Mouse (Mus musculus) spleen, adult 12 weeks (tissue): Measurements from ENCODE around the gene Ephb2.

Source experiments
- DNase-seq: peaks from one replicate; pipeline ENCODE4 v3.0.0; 2022; ENCODE audit warnings: low spot score

The Ephb2 gene

DNA sequence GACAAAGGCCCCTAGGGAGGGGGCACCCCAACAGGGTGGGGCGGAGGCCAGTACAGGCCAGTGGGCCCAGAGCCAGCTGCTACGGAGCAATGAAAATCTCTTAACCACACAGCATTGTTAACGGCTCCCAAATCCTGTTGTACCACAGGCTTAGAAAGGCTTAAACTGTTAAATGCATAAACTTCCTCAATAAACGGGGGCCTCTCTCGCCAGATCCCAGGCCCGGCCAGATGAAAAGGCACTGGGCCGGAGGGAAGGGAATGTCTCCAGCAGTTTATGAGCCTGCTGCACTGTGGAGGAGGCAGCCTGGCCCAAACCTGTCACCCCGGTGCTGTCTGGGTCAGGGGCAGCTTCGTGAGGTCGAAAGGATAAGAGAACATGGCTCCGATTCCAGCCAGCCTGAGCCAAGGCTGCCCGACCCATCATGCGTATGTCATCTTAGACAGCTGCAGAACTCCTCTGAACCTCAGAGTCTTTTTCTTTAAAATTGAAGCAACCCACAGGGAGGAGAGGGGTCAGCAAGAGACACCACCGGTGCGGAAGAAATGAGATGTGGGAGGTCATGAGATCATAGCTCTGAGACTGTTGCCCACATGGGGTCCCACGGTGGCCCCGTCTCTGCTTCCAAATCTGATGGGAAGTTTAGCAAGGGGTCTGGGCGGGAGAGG lies 73.9 kb downstream of the Ephb2 start:
- DNase-seq: no peak

DNA sequence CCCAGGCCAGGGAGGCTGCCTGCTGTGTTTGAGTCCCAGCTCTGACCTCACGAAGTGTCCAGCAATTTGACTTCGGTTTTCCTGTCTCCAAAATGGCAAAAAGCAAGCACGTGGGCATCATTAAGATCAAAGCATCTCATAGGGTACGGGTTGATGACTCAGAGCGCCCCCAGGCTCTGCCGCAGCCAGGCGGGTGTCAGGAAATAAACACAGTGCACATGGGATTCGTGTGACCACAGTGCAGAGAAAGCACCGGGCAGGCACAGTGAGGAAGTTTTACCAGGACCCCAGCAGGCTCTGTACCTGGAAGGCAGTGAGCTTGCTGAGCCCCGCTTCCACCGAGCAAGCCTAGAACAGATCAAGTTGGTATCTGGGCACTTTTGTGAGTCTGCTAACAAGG lies 74.9 kb downstream of the Ephb2 start:
- no peak for DNase-seq

DNA sequence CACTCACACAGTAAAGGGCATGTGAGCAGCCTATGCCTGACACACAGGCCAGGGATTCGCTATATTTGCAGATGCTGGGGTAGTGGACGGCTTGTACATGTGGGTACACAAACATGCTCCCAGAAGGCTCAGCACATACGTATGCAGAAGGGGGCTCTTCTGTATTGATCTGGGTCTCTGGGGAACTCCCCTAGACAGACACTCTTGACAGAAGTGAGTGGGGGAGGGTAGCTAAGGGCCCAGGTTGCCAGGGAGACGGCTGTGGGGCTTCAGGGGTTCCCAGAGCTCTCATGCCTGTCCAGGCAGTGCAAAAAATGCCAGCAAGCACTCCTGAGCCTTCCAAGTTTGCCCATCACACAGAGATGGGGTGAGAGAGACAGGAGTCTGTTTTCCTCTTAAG lies 78.7 kb downstream of the Ephb2 start:
- no peak for DNase-seq

DNA sequence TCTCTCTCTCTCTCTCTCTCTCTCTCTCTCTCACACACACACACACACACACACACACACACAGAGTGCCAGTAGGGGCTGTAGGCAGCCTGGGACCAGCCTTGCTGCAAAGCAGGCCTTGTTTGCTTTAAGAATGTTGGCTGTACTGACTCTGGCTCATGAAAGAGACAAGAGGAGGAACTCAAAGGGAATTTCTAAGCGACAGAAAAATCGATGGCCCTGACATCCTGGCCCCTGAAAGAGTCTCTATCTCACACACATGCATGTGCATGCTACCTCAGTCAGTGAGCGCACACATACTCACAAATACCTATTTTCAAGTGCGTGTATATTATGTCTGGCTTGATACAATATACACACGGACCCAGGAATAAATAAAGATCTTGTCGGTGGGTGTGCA lies 79.3 kb downstream of the Ephb2 start:
- DNase-seq: no peak

DNA sequence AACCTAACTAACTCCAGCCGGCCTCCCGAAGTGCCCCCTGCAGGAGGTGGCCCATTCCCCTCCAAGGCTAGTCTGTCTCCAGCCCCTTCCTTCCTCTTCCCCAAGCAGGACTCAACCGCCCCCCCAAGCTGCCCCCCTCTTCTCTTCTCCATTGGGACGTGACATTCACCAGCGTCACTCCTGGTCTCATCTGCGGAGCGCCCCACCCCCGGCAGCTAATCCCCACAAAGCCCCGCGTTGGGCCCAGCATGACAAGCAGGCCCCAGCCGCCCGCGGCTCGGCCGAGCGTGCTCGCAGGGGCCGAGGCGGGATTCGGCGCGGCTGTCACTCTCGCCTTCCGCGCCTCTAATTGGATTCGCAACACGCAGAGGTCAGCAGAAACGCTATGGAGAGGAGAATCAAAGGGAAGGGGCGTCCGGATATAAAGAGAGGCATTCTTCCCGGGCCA lies 80.4 kb downstream of the Ephb2 start:
- DNase-seq: no peak

DNA sequence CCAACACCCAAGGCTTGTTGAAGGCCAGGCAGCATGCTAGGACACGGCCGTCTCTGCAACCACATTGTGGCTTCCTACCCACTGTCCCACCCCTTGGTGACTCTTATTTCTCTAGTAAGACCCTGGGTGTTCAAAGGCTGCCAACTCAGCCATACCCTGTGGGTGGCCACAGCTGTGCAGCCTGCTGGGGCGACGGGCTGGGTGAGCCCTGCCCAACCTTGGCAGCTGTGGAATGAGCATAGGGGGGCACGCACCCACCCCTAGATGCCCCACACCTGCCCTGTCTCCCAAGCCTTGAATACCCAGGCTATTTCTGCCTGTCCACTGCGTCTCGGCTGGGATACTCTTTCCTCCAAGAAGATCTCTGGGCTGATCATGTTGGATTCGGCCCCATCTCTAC lies 81.5 kb downstream of the Ephb2 start:
- no peak for DNase-seq

DNA sequence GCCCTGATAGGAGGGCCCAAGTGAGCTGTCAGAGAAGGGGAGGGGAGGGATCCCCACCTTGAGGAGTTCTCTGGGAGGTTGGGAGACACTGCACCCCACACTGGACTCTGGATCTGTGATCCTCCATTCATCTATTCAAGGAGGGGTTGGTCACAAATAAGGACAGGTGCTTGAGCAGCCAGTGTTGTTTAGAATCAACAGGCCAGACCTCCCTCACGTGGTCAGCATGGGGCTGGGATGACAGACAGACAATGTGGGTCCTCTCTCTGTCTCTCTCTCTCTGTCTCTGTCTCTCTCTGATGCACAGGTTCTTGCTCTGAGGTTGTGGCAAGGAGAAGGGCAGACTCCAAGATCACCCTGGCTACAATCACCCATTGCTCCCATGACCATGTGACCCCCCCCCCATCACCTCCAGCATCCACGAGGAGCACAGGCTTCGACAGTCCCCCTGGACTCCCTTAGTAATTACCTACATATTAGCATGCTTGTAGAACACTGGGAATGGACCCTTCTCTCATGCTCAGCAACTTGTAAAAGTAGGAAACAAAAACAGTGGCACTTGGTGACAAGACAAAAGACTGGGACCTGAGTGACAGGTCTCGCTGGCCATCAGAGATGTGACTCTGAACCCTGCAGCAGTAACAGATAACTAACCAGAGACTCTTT lies 84.3 kb downstream of the Ephb2 start:
- no peak for DNase-seq

DNA sequence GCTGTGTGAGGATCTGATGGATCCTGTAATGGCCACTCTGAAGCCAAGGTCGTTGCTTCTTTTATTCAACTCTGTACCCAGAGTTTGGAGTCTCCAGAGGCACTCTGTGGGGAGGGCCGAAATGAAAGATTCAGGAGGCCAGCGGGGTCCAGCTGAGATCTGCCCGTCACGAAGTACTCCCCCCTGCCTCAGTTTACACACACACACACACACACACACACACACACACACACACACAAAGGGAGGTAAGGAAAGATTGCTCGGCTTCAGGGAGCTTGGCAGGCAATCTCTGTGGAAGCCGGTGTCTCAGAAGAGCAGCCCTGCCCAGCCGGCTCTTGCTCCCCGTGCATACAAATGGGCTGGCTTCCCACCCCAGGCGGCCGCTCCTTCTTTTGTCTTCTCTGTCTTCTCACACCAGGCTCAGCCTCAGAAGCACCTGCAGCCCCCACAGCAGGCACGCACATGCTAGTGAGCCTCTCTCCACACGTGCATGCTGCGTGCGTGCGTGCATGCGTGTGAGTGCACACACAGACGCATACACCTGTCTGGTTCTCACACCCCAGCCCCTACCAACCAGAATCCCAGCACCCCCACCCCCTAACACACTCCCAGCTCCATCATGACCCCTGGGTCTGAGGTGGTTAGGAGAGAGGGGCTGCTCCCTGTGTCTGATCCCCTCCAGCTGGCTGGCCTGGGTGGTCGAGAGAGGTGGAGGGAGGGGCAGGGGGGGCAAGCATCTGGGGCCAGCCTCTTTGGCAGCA lies 85.0 kb downstream of the Ephb2 start:
- DNase-seq: no peak

DNA sequence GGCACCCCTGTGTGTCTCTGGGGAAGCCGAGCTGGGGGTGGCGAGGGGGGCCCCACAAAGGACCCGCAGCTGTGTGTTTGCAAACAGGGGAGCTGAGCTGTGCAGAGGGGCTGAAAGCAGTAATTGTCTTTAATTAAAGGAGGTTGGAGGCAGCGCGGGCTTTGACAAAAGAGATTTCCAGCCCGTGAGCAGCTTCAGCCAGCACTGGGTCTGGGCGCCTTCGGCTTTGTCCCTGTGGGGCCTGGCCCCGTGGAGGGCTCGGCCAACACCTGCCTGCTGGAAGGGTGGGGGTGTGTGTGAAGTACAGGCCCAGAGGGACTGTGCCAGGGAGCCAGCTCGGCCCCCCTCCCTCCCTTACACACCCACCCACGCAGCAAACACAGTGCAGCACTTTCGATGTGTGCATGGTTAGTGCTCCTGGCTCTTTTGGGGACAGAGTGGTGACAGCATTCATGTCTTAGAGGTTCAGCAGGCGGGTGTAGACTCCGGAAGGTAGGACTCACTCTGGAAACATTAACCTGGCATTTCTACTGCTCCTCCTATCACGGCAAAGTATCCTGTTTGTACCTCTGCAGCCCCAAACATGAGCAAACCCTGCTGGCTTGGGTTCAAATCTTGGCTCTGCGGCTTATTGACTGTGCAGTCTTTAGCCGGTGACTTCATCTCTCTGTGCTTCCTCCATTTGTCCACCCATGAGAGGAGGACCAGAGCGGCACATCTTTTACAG lies 85.8 kb downstream of the Ephb2 start:
- no peak for DNase-seq

DNA sequence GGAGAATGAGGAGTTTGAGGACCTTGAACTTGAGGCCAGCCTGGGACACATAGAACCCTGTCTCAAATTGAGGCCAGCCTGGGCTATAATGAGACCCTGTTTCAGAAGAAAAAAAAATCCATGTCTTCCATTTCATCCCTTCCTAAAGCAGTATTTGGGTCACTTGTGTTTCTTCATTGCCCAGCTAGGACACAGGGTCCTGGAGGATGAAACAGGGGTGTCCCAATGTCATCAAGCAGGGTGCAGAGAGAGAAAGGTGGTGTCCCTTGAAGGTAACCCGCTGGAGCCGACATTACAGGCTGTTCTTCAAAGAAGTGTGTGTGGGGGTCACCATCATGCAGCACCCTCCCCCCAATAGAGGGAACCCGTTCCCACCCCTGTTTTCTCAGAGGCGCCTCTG lies 86.4 kb downstream of the Ephb2 start:
- no peak for DNase-seq

DNA sequence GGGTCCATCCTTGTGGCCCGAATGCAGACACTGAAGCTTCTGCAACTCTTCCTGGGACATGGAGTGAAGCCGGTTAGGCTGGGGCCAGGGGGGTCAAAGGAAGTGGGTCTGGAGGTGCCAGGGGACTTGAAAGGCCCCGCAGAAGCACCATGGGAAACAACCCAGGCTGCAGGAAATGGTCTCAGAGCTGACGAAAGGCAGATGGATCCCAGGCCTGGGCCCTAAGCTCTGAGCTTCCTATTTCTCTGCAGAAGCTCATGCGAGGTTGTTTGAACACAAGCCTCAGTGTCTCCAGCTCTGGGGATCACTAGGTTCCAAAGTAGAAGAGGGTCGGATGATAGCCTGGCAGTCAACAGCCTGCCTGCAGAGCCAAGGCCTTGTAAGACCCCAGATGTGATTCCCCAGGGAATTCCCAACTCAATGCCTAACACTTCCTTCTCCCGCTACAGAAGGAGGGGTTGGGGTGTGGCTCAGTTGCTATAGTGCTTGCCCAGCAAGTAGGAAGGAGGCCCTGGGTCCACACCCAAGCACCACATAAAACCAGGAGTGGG lies 86.9 kb downstream of the Ephb2 start:
- no peak for DNase-seq

DNA sequence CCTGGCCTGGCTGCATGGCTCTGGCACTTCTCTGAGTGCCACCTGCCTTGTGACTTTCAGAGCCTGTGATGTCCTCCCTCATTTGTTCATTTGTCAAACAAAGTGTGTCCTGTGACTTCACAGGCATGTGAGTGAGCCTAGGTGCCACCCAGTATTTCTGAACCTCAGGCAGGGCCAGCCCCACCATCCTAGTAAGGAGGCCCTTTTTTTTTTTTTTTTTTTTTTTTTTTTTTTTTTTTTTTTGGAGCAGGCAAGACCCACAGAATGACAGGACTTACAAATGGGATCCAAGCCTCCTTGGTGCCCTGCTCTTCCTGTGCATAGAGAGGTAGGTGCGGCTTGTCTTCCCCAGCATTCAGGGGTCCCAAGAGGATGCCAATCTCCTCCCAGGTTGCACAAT lies 89.3 kb downstream of the Ephb2 start:
- no peak for DNase-seq

DNA sequence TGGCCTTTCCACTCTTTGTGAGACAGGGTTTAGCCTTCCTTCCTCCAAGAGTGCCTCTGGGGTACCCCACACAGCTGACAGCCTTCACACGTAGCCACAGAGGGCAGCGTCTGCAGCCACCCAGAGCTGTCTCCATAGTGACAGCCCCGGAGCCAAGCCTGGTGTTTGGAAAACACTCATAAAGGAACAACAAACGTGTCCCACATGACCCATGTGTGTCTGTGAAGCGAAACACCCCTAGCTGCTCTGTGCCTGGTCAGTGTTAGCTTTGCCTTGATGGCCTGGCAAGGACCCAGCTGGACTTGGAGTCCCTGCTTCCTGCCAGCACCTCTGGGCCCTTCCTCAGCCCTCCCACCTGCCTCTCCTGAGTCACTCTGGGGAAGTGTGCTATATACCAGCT lies 93.1 kb downstream of the Ephb2 start:
- no peak for DNase-seq

DNA sequence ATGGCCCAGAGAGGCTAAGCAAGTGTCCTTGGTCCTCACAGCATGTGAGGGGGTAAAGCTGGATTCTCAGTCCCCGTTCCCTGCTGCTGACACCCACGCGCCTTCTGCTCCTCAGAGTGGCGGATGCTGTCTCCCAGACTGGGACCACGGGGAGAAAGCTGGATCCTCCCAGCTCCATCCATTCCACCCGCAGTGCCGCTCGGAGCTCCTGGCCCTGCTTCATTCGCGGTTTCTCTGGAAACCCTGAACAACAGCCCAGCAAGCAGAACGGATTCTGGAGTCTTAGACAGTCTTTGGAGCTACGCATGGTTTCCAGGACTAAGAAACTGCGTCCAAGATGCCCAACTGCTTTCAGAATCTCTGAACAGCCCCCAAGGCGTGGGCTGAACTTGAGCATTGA lies 93.9 kb downstream of the Ephb2 start:
- no peak for DNase-seq

DNA sequence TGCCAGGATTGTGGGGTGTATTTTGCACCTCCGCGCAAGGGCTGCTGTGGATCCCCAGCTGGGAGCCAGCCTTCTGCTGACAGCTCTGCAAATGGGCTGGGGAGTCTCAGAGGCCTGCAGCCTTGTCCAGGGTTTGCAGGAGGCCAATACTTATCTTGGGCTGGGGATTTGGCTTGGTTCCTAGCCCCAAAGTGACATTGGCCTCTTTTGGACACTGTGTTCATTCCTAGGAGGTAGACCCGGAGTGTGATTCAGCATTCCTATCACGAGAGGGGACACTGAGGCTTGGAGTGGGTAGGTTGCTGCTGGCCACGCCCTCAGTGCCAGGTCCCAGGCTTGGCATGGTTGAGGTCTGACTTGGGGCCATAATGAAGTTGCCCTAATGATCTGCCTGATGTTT lies 94.8 kb downstream of the Ephb2 start:
- no peak for DNase-seq

DNA sequence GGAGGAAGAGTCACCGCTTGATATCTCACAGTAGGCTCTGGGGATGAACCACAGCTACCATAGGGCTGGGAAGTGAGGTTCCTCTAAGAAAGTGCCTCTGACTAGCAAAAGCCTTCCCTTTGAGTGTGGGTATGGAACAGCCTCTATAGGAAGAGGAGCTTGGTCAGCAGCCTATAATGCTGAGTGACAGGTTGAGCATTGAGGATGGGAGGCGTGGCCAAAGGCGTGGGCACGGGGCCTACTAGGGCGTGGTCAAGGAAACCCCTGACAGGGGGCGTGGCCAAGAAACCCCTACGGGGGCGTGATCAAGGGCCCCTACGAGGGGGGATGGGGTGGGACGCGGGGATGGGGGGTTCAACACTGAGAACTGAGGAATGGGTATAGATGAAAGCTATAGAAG lies 96.6 kb downstream of the Ephb2 start:
- DNase-seq: no peak

DNA sequence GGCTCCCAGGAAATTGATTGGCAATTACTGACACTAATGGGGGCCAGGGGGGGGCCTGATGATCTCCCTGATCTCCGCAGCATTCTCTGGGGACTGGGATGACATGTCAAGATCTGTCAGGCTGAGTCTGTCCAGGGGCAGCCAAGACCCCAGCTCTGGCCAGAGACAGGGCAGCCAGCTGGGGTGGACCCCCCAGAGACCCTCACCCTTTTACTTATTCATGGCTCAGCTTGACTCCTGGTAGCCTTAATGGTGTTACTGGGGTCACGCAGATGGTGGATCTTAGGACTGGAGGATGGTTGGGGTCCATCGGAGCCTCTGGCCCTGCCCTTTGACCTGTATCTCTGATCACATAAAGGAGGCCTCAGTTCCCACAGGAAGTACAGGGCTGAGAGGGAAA lies 97.5 kb downstream of the Ephb2 start:
- DNase-seq: no peak

DNA sequence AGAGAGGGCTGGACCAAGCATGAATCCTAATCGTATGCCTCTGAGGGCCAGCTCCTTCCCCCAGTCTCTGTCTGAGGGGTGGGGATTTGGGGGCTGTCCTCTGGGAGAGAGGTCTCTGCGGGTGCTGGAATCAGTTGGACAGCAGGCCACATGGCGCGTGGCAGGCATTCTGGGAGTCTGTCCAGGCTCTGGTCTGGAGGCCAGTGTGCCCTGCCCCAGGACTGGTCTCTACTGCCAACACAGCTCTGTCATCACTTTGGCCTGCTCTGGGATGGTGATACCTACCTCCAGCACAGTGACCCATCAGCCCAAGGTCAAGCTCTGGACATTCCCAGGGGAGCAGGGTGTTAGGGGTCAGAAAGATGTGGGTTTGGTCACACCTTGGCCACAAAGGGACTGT lies 99.9 kb downstream of the Ephb2 start:
- DNase-seq: no peak

DNA sequence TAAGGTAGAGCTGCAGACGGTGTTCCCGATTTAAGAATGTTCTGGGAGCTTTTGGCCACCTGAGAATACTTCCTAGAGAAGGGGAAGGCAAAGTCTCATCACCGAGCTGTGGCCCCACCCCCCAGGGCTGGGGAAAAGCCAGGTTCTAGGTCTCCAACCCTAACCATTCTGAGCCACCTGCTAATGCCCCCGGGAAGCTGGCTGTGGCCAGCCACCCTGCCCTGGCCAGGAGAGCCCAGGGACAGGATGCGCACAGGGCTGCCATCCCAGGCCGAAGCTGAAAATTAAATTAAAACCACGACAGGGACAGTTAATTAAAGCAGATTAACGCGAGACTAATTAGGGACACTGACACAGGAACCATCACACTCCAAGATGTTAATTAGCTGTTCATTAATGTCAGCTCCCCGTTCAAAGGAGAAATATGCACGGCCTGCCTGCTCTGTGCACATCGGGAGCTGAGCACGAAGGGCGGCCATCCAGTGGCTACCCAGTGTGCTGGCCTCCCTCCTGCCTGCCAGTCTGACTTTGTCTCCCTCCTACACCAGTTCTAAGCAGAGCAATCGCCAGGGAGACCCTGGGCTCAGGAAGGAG lies 101.5 kb downstream of the Ephb2 start:
- DNase-seq: no peak

DNA sequence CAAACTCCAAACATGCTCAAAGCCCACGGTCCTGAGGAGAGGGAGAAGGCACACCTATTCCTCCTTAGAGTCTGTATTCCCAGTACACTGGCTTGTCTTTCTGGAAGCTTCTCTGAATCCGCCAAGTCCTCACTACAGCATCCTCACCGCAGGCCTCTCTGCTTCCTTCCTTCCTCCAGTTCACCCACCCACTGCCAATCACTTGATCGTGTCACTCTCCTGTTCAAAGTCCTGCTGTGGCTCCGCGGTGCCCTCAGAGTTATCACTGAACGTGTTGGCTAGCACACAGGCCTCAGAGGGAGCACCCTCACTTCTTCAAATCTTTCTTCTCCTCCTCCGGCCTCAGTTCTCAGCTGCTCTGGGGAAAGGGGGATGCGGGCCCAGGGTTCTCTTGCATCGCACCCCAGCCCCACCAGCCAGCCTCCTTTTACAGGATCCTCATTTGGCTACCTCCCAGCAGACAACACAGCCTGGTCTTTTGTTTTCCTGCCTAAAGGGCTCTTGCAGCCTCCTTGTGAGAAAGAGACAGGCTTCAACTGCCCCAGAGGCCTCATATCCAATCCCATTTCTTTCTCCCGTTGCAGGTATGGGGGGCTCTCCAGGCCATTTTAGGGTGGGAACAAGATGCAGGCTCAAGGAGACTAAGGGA lies 102.4 kb downstream of the Ephb2 start:
- DNase-seq: no peak

DNA sequence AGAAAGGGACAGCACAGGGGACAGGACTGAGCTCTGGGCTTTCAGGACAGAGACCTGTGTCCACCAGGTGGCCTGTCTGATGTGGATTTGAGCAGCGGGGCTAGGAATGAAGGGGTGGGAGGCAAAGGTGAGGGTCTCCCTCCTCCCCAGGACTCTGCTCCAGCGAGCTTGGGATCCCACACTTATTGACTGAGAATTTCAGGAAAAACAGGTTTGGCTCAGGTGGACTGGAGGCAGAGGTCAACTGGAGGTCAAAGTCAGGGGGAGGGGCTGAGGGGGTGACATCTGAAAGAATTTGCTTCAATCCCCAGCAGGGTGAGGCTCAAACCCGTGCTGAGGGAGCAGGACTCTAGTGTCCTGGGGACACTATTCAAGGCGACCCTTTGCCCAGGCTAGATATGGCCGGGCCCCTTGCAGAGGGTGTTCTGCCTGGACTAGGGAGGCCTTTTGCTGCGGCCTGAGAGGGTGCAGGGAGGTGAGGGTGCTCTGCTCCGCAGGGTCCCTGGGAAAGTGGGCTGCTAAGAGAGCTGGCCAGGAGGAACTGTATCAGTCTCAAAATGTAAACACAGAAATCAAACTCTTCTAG lies 103.2 kb downstream of the Ephb2 start:
- no peak for DNase-seq
